Mouse (Mus musculus): ENCODE measurements around the gene Nrbp1.

Gene Nrbp1

GRCm38 (mm10) chr5:31266101-31266500 is 25.4 kb downstream of the Nrbp1 start:
- DNase-seq (ENCODE audit: low read depth, low spot score): no peak

- DNase-seq (ENCODE audit: low read depth, low spot score): no peak
These were observed 27.0 kb downstream of the Nrbp1 start for GRCm38 (mm10) chr5:31267686-31268085.

GRCm38 (mm10) chr5:31273018-31273417 is 32.4 kb downstream of the Nrbp1 start:
- no peak for DNase-seq (ENCODE audit: low read depth, low spot score)

GRCm38 (mm10) chr5:31279245-31279988 is 38.8 kb downstream of the Nrbp1 start:
- no peak for DNase-seq (ENCODE audit: low read depth, low spot score)

GRCm38 (mm10) chr5:31288225-31288624 is 47.6 kb downstream of the Nrbp1 start:
- no peak for DNase-seq (ENCODE audit: low read depth, low spot score)

- no peak for DNase-seq (ENCODE audit: low read depth, low spot score)
These were observed 48.0 kb downstream of the Nrbp1 start for GRCm38 (mm10) chr5:31288655-31289054.

- no peak for DNase-seq (ENCODE audit: low read depth, low spot score)
These were observed 49.1 kb downstream of the Nrbp1 start for GRCm38 (mm10) chr5:31289626-31290230.

- DNase-seq (ENCODE audit: low read depth, low spot score): peak; percentile 100
These were observed 50.1 kb downstream of the Nrbp1 start, which contains the start of gene Ift172 for GRCm38 (mm10) chr5:31290521-31291360. Gene Ift172 (minus strand): TSS chr5:31291116.

GRCm38 (mm10) chr5:31291361-31291688 is 50.7 kb downstream of the Nrbp1 start:
- no peak for DNase-seq (ENCODE audit: low read depth, low spot score)

GRCm38 (mm10) chr5:31294964-31295605 is 54.4 kb downstream of the Nrbp1 start:
- peak; percentile 19 for DNase-seq (ENCODE audit: low read depth, low spot score)

- DNase-seq (ENCODE audit: low read depth, low spot score): peak; percentile 67
These were observed 55.0 kb downstream of the Nrbp1 start, which contains the start of gene Fndc4 for GRCm38 (mm10) chr5:31295606-31296141. Gene Fndc4 (minus strand): TSS chr5:31296080.

- DNase-seq (ENCODE audit: low read depth, low spot score): no peak
These were observed 56.5 kb downstream of the Nrbp1 start, which contains the start of gene Gckr for GRCm38 (mm10) chr5:31297047-31297757. Gene Gckr (plus strand): TSS chr5:31297443.

GRCm38 (mm10) chr5:31297981-31298380 is 57.3 kb downstream of the Nrbp1 start:
- DNase-seq (ENCODE audit: low read depth, low spot score): no peak

- DNase-seq (ENCODE audit: low read depth, low spot score): no peak
These were observed 57.8 kb downstream of the Nrbp1 start for GRCm38 (mm10) chr5:31298486-31298885.

All from mesoderm, embryonic 11.5 days (tissue).